Mouse (Mus musculus) lung, postnatal 0 days (tissue): ENCODE results near the gene Raly.

ENCODE experiments used
- CTCF ChIP-seq: IDR thresholded peaks from 2 replicates; pipeline ENCODE4 v1.5.1; 2016; ENCODE audit warnings: antibody characterized with exemption, mild to moderate bottlenecking
- EP300 ChIP-seq: IDR thresholded peaks from 2 replicates; pipeline ENCODE4 v1.6.1; 2016; ENCODE audit warnings: antibody characterized with exemption, mild to moderate bottlenecking, control low read depth

DNA sequence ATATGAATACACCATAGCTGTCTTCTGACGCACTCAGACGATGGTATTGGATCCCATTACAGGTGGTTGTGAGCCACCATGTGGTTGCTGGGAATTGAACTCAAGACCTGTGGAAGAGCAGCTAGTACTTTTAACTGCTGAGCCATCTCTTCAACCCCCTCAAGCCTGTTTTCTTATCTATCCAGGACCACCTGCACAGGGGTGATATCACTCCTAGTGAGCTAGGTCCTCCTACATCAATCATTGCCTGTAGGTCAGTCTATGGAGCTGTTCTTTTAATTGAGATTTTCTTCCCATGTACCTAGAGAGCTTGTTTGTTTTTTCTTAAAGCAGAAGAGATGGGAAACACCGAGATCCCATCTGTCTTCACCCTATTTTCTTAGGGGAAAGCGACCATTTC lies 12.9 kb downstream of the Raly start:
- TF ChIP-seq EP300, result no peak
- TF ChIP-seq CTCF, result no peak
